Mouse (Mus musculus) midbrain, postnatal 0 days (tissue): ENCODE measurements around the gene Gm43302. TPM values are rescaled to one million over a fixed set of nuclear protein-coding genes. Genes with fewer than 3 reads are reported as not detected.
"Not testable (repeated sequence)": the region's sequence is repeated elsewhere in the genome, so short reads cannot be mapped to it uniquely, and the experiment has no call there.

Experiments used
- ATAC-seq: fragments of 200-750 bp; cut with Nextera tagmentation; 2 replicates; pipeline ENCODE4 v1.8.0; 2017; ENCODE audit warnings: moderate number of reproducible peaks, mild to moderate bottlenecking, moderate TSS enrichment, moderate library complexity; ENCODE audit not compliant: low FRiP score
- DNase-seq: peaks from one replicate; pipeline ENCODE4 v3.0.0-alpha.2; 2015; ENCODE audit warnings: low spot score
- H3K27ac ChIP-seq: fragments of 300-500 bp; sonication (generic); 2 replicates; pipeline ENCODE4 v1.5.1; 2014; ENCODE audit warnings: low read depth, mild to moderate bottlenecking, low read length, mixed read lengths
- H3K27me3 ChIP-seq: fragments of 300-500 bp; sonication (generic); 2 replicates; pipeline ENCODE4 v1.6.1; 2014; ENCODE audit warnings: low read length, control low read depth, mixed read lengths; ENCODE audit not compliant: insufficient read depth
- H3K36me3 ChIP-seq: fragments of 300-500 bp; sonication (generic); 2 replicates; pipeline ENCODE4 v1.6.1; 2014; ENCODE audit warnings: low read length, control low read depth, mixed read lengths; ENCODE audit not compliant: insufficient read depth
- H3K4me1 ChIP-seq: fragments of 300-500 bp; sonication (generic); 2 replicates; pipeline ENCODE4 v1.6.1; 2014; ENCODE audit warnings: mild to moderate bottlenecking, control low read depth, antibody characterized with exemption, low read length, mixed read lengths; ENCODE audit not compliant: insufficient read depth
- H3K4me2 ChIP-seq: fragments of 300-500 bp; sonication (generic); 2 replicates; pipeline ENCODE4 v1.6.1; 2014; ENCODE audit warnings: low read depth, mild to moderate bottlenecking, low read length, mixed read lengths; ENCODE audit not compliant: poor library complexity, severe bottlenecking
- H3K4me3 ChIP-seq: fragments of 300-500 bp; sonication (generic); 2 replicates; pipeline ENCODE4 v1.5.1; 2014; ENCODE audit warnings: low read depth, mild to moderate bottlenecking, low read length, moderate library complexity
- H3K9ac ChIP-seq: fragments of 300-500 bp; sonication (generic); replicated peaks from 2 replicates; pipeline ENCODE4 v1.6.1; 2014; ENCODE audit warnings: mild to moderate bottlenecking, low read length, moderate library complexity, mixed read lengths; ENCODE audit not compliant: poor library complexity, severe bottlenecking
- H3K9me3 ChIP-seq: fragments of 300-500 bp; sonication (generic); 2 replicates; pipeline ENCODE4 v1.6.1; 2016; ENCODE audit warnings: low read length, control low read depth
- CTCF ChIP-seq: IDR thresholded peaks from 2 replicates; pipeline ENCODE4 v1.5.1; 2016; ENCODE audit warnings: antibody characterized with exemption, mild to moderate bottlenecking
- WGBS: fragments of 180-500 bp; shearing (Covaris S2); extraction: QIAGEN DNeasy Blood & Tissue Kit; methylation state at CpG from one replicate; pipeline ENCODE4 v1.1.7; 2014; 5-methylcytosine and 5-hydroxymethylcytosine counted together
- polyA plus RNA-seq: library from polyadenylated mRNA; unstranded; fragments of >200 nt; fragmentation: Nextera tagmentation; extraction: Ambion mirVana; gene quantifications from 2 replicates; pipeline ENCODE4 v1.2.1, GENCODE M21; 2015
- total RNA-seq: library from RNA; depleted of rRNA; stranded (reverse); fragments of >200 nt; gene quantifications from 2 replicates; pipeline ENCODE4 v1.2.3, GENCODE M21; 2014

Gene Gm43302
- total and polyA plus RNA-seq, 2 experiments from 2014 or later, result 0.60 TPM; not detected in 1

DNA sequence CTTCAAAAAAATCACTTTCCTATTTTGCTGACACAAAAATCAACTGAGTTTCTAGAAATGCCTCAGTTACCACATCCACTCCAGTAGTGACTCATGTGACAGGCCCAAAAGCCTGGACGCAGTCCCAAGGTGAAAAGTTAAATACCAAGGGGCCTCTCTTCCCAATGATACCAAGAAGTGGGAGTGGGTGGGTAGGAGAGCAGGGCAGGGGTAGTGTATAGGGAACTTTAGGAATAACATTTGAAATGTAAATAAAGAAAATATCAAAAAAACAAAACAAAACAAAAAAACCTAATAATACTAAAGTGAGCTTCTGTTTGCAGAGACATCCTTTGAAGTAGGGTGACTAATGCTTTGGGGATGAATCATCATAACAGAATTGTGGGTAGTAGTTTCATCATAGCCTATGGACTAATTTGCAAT lies 12.7 kb upstream of the Gm43302 start:
- 90% methylated on average over 1 of the region's 1 CpGs for WGBS
- Histone ChIP-seq H3K9ac (no peak overlapping the region), H3K36me3 (no peaks in the 10 kb centered on the region), H3K9me3 (no peaks in the 10 kb centered on the region), H3K27me3 (no peaks in the 10 kb centered on the region), H3K4me1 (no peaks in the 10 kb centered on the region), H3K27ac (no peak overlapping the region), H3K4me3 (no peak overlapping the region), H3K4me2 (no peak overlapping the region)
- ATAC-seq (no peak), DNase-seq (no peak)
- no peak for TF ChIP-seq CTCF

DNA sequence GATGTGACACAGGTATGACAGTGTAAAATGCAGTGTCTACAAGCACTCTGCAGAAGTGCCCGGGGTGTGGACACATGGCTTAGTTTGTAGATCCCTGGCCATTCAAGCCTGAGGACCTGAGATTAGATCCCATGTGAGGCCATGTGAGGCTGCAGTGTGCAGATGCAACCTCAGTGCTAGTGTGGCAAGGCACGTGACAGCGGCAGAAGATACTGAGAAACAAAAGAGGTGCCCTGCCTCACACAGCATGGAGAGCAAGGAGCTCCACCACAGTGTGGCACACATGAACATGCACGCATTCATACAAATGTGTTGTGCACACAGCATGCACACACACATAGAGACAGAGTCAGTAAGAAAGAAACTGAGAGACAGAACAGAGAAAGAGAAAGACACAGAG lies 12.2 kb upstream of the Gm43302 start:
- not testable (repeated sequence) for H3K36me3 ChIP-seq, H3K4me3 ChIP-seq, DNase-seq, ATAC-seq, H3K27ac ChIP-seq, H3K9me3 ChIP-seq, H3K4me2 ChIP-seq, H3K27me3 ChIP-seq, H3K9ac ChIP-seq, H3K4me1 ChIP-seq
- WGBS, result 86% methylated on average over 4 of the region's 4 CpGs

DNA sequence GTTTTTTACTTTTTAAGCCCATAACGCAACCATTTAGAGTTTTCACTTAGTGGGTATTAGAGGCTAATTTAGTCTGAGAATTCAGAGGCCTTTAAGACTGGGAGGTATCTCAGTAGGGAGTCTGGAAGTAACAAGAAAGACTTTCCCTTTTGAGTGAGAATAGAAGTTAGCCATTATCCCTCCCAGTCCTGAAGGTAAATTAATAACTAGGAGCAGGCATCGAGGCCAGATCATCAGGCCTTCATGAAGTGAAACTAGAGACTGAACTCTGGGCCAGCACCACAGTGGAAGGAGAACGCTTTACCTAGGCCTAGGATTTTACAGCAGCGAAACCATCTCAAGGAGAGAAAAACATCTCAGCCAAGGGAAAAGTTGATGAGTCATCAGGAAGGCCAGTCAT lies 8.5 kb upstream of the Gm43302 start:
- DNase-seq (no peak), ATAC-seq (no peak)
- H3K4me1 ChIP-seq, result no peaks in the 10 kb centered on the region
- no peak for TF ChIP-seq CTCF
- H3K4me3 ChIP-seq, result no peak overlapping the region
- no peak overlapping the region for H3K4me2 ChIP-seq
- no peaks in the 10 kb centered on the region for H3K36me3 ChIP-seq
- H3K9me3 ChIP-seq, result no peaks in the 10 kb centered on the region
- H3K27ac ChIP-seq, result no peak overlapping the region
- 70% methylated on average over 4 of the region's 4 CpGs for WGBS
- no peaks in the 10 kb centered on the region for H3K27me3 ChIP-seq
- H3K9ac ChIP-seq, result no peak overlapping the region

DNA sequence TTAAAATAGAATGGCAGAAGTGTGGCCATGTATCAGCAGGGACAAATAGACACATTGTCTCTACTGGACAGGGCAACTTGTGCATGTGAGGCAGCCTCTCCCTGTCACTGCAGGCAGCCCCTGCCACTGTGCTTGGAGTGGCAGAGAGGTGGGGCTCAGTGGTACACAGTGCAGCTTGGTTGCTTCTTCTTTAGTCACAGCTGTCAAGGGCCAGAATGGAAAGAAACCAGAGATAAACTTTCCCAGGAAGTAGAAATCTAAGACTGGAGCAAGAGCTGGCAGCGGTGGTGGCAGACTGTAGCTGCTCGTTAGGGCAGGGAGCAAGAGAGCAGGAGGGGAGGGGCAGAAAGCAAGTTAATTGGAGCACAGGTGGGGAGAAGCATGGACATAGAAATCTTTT lies 8.0 kb upstream of the Gm43302 start:
- ATAC-seq, result peak; percentile 16; the same call in 1 of the 2 replicates
- no peaks in the 10 kb centered on the region for H3K36me3 ChIP-seq
- H3K27me3 ChIP-seq, result no peaks in the 10 kb centered on the region
- no peak for TF ChIP-seq CTCF
- no peak overlapping the region for H3K4me3 ChIP-seq
- H3K27ac ChIP-seq, result no peak overlapping the region
- H3K4me2 ChIP-seq, result no peak overlapping the region
- WGBS, result 40% methylated on average over 2 of the region's 2 CpGs
- DNase-seq, result no peak
- H3K9me3 ChIP-seq, result no peaks in the 10 kb centered on the region
- H3K9ac ChIP-seq, result no peak overlapping the region
- no peaks in the 10 kb centered on the region for H3K4me1 ChIP-seq

DNA sequence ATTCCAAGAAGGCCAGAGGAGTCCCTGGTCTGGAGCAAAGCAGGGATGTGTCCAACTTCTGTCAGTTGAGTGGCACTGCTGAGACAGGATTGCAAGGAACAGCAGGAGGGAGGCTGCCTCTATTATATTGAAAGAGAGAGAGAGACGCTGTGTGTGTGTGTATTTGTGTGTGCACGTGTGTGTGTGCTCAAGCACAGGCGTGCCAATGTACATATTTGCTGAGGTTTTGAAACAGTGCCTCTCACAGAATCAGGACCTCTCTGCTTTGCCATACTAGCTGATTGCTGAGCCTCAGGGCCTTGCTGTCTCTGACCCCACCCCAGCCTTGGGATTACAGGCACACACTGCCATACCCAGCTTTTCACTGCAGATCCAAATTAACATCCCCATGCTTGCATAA lies 2.3 kb upstream of the Gm43302 start:
- Histone ChIP-seq H3K9ac (no peak overlapping the region), H3K27ac (no peak overlapping the region), H3K4me1 (no peaks in the 10 kb centered on the region), H3K27me3 (no peaks in the 10 kb centered on the region), H3K36me3 (no peaks in the 10 kb centered on the region), H3K4me3 (no peak overlapping the region), H3K9me3 (no peaks in the 10 kb centered on the region), H3K4me2 (no peak overlapping the region)
- DNase-seq, result no peak
- 55% methylated on average over 3 of the region's 3 CpGs for WGBS
- TF ChIP-seq CTCF, result no peak
- no peak for ATAC-seq

DNA sequence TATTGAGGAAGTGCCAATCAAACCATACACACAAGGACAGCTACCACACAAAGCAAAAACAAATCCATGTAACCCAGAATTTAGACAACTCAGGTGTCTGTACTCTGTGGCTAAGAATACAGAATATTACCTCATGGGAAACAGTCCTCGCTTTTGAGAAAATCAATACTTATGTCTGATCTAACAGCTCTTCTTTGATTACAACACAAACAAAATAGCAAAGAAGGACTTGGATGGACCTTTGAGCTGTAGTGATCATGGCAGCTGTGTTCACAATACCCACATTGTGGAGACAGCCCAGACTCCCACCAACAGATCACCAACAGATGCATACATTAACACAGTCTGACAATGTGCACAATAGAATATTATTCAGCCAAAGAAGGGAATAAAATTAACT lies 1.0 kb downstream of the Gm43302 start:
- H3K27me3 ChIP-seq, result no peaks in the 10 kb centered on the region
- no peaks in the 10 kb centered on the region for H3K9me3 ChIP-seq
- H3K9ac ChIP-seq, result no peak overlapping the region
- H3K4me3 ChIP-seq, result no peak overlapping the region
- no peak for TF ChIP-seq CTCF
- no peak for DNase-seq
- H3K36me3 ChIP-seq, result no peaks in the 10 kb centered on the region
- no peaks in the 10 kb centered on the region for H3K4me1 ChIP-seq
- ATAC-seq, result no peak
- 84% methylated on average over 1 of the region's 1 CpGs for WGBS
- H3K27ac ChIP-seq, result no peak overlapping the region
- H3K4me2 ChIP-seq, result no peak overlapping the region

DNA sequence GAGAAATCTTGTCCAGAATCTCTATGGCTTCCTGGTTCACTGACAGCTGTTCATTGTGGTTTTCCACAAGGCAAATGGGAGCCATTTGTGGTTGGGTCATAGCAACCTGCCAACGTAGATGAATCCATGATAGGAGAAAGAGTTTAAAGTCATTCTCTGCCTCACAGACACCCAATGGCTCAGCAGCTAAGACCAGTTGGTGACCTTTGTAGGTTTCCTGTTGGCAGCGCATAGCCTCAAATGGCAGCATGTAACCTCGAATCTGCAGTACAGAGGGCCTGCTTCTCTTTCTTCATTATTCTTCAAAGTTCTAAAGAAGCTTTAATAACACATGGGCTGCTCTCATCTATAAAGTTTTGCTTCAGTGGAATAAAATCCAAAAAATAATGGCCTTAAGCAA lies 2.6 kb downstream of the Gm43302 start:
- ATAC-seq, H3K27ac ChIP-seq, H3K4me3 ChIP-seq, H3K4me2 ChIP-seq, H3K9ac ChIP-seq, H3K4me1 ChIP-seq, H3K9me3 ChIP-seq, H3K36me3 ChIP-seq, H3K27me3 ChIP-seq, DNase-seq: not testable (repeated sequence)
- 95% methylated on average over 3 of the region's 3 CpGs for WGBS

DNA sequence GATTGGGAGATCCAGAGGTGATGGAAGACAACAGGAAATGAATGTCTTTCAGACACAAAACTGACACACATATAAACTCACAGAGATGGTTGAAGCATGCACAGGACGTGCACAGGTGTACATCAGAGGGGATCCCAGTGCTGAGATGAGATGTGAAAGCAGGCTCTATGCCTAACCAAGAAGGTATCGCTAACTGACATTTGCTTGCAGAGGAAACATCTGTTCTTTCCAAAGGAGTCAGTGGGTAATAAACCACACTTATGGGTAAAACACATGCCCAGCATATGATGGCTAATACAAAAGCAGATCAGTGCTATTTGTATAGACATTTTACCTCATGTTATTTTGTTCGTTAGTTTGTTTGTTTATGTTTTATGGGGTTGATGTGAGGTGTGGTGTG lies 32.8 kb downstream of the Gm43302 start:
- H3K4me1 ChIP-seq, H3K9ac ChIP-seq, H3K36me3 ChIP-seq, H3K27me3 ChIP-seq, H3K27ac ChIP-seq, H3K9me3 ChIP-seq, H3K4me3 ChIP-seq, ATAC-seq, DNase-seq, H3K4me2 ChIP-seq: not testable (repeated sequence)
- WGBS, result no CpG with 5 or more reads among the region's 3 CpGs
